Mouse (Mus musculus) WW6 (cell line): Measurements from ENCODE around the gene Mnd1.

Source experiments
- DNase-seq: peaks from one replicate; pipeline ENCODE4 v3.0.0-alpha.2; 2013; ENCODE audit warnings: low read depth, low spot score

Mnd1 gene

GRCm38 (mm10) chr3:84092875-84093274 lies 62.7 kb downstream of the Mnd1 start:
- DNase-seq: no peak

DNA sequence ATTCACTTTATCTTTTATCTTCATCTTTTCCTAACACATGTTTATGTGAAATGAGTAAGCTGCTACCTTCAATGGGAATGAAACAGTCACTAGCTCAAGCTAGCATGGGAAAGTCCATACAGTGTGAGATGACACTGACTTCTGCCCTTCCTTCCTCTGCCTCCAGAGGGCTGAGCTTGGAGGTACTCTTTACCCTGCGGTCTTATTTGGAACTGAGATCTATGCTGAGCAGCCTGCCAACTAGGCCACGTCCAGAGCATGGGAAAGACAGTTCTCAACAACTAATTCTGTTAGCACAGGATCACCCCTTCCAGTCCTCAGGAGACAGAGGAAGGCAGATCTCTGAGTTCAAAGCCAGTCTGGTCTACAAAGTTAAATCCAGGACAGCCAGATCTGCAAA lies 64.6 kb downstream of the Mnd1 start:
- peak; percentile 20 for DNase-seq

DNA sequence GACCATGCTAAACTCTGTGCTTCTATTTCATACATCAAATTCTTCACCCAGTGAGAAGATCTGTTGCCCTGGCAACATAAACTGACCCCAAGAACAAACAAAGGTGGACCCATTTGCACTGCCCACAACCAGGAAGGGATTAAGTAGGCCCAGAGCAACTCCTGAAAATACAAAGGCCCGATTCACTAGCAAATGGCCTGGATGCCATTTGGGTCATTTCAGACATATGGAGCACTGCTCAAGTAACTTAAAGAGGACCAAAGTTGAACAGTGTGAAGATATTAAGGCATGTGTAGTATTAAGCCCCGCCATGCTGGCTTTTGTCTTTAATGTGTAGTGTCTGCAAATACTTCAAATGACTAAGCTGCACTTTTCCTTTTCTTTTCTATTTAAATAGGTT lies 68.7 kb downstream of the Mnd1 start:
- no peak for DNase-seq

- no peak for DNase-seq
Measured at GRCm38 (mm10) chr3:84086337-84086736, 69.2 kb downstream of the Mnd1 start.

- no peak for DNase-seq
Measured at GRCm38 (mm10) chr3:84085429-84085828, 70.2 kb downstream of the Mnd1 start.

GRCm38 (mm10) chr3:84081208-84081722 lies 74.3 kb downstream of the Mnd1 start:
- DNase-seq: no peak

DNA sequence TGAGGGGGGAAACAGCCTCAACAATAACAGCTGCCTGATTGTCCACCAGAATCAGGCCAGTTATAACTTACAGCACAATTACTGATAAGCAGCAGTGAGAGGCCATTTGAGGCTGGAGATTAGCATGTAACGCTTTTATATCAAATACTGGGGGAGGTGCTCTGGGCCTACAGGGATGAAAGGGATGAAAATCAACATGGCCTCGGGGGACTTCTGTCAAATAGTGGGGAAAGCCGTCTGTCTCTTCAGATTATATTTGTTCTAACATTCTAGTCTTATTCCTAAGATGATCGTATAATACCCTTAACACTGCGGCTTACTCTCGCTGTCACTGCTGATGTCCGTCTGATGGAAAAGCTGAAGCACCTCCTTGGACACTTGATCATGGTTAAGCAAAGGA lies 75.5 kb downstream of the Mnd1 start:
- DNase-seq: no peak

DNA sequence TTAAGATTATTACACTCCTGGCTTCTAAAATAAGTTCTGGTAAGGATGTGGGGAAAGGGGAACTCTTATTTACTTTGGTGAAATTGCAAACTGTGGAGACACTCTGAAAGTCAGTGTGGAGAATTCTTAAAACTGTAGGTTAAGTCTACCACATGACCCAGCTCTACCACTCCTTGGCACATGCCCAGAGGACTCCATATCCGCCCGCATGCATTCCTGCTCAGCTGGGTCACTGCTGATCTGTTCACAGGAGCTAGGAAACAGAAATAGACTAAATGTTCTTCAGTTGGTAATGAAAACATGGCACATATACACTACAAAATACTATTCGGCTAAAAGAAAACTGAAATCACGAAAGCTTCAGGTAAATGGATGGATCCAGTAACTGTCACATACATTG lies 78.1 kb downstream of the Mnd1 start:
- DNase-seq: no peak

DNA sequence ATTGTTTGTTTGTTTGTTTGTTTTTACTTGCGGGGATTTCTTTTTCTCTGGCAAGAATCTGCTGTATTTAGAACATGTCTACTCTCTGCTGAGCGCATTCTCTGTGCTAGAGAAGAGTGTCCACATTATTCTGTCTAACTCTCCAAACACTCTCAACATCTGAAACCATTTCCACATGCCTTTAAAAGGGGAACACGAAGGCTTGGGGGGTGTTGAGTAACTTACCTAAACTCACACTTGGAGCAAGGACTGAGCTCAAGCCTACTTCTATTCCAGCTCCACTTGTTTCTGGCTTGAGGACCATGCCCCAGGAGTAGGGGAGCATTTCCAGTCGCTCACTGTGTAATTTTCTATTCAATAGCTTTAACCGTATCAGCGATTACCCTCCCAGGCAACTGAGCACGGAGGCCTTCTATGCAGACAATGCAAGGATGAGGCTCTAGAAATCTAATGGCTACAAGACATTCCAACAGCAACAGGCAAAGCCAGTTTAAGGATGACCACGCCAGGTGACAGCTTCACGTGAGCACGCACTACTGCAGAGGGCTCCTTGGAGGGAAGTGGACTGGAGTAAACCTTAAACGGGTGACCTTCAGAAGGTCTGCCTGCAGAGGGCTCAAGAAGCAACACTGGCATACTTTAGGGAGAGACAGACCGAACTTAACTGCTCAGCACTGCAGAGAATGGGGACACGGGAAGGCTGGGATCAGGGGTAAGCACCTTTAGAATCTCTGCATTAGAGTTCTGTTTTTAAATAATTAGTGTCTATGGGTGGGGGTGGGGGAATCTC lies 78.8 kb downstream of the Mnd1 start:
- no peak for DNase-seq

- DNase-seq: no peak
Measured at GRCm38 (mm10) chr3:84075516-84075915, 80.1 kb downstream of the Mnd1 start.

- DNase-seq: no peak
Measured at GRCm38 (mm10) chr3:84074777-84075176, 80.8 kb downstream of the Mnd1 start.

GRCm38 (mm10) chr3:84071641-84072040 lies 83.9 kb downstream of the Mnd1 start:
- DNase-seq: no peak

- no peak for DNase-seq
Measured at GRCm38 (mm10) chr3:84070811-84071210, 84.8 kb downstream of the Mnd1 start.

DNA sequence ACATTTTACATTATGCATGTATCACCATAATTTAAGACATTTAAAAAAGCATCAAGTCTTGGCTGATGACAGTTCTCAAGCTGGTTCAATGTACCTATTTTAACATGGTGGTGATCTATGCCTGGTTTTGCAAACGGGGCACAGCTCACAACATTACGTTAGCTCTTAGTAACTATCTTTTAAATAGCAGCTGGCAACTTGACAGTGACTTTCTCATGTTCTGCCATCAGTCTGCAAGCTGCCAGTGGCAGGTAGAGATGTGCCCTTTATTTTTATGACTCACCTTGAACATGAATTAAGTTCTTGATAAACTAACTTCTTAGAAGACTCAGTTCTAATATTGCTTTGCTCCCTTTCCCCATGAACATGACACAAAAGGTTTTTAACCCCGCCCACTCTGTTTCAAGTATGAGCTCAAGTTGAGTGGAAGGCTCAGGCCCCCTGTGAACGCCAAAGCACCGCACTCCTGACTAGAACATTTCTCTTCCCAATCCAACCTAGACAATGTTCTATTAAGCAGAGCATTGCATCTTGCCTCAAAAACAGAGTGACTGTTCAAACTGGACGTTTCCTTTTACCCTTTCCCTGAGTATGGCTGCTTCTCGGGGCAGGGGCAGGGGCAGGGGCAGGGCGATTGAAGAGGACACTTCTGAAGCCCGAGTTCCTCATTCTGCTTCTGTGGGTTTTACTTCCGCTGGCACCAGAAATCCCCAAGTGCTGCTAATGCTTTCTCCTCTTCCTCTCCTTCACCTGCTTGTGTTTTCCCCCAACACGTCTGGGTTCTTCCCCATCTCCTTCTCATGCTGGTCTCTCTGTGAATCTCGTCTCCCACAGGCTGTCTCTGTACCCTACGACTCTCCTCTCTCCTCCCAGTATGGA lies 86.5 kb downstream of the Mnd1 start:
- no peak for DNase-seq

- no peak for DNase-seq
Measured at GRCm38 (mm10) chr3:84065825-84066224, 89.8 kb downstream of the Mnd1 start.

DNA sequence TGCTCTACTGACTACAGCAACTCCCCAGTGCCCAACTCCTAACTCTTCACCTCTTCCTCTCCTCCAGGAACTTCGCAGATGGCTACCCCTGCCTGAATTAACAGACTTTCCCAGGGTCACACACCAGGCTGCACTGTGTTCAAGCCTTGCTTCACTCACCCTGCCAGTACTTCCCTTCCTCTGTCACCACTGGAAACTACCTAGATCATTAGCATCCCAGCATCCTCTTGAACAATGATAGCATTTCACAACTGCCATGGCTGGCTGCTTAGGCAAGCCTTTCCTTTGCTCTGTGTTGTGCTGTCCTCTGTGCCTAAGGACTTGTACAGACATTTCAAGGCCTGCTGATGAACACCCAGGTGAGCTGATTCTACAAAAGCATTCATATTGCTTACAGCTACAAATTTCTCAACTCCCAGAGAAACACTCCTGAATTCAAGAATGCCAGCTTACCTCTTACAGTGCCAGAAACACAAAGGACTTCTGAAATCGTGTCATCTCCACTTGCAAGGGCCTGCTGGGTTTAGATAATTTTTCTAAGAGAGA lies 92.1 kb downstream of the Mnd1 start:
- no peak for DNase-seq

GRCm38 (mm10) chr3:84061523-84062453 lies 93.8 kb downstream of the Mnd1 start:
- DNase-seq: no peak

DNA sequence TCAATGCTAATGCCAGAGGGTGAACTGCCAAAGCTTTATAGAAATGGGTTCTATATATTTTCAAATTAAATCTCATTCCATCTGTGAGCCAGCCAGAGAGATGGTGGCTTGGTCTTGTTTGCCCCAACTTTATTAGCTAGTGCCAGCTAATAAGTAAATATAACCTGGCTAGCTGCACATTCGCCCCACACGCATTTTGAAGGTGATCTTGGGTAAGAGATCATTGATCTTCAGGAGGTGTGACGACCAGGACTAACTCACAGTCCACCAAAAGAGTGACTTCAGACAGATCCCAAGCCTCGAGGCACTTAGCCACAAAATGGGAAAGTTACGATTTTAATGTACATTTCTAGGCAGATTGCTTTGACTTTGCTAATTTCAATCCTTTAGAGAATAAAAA lies 94.6 kb downstream of the Mnd1 start:
- no peak for DNase-seq

DNA sequence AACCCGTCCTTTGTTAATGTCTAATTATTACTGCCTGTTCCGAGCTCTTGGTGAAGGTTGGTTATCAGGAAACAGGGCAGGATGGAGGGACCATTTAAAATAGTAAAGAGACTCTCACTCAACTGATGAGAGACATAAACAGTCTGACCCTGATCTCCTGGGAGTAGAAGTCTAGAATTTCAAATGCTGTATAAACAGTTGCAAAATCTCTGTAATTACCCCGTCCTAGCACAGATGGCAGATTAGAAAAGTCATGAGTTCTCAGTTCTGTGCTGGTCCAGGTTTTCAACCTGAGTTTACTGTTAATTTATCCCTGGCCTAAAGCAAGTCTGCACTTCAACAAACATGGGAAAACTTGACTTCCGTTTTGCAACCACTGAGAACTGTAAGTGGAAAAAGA lies 95.5 kb downstream of the Mnd1 start:
- DNase-seq: no peak

DNA sequence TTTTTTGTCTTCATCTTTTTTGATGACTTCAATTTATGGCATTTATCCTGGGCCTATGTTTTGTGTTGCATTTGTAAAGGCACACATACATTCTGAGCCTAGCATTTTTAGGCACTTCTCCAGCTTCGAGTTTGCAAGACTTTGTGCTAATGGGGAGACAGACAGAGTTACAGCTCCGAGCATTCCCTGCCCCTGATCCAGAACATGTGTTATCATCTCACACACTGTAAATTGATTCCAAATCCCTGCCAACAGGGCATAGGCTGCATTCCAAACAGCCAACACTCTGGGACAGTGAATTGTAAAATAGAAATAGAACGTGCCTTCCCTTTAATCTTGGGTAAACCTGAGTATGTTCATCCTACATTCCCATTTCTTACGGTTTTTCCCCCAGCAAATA lies 95.9 kb downstream of the Mnd1 start:
- no peak for DNase-seq

GRCm38 (mm10) chr3:84059261-84059660 lies 96.3 kb downstream of the Mnd1 start:
- DNase-seq: no peak
